Mouse (Mus musculus) lung, adult 2 months (tissue): ENCODE results near the gene Anxa8.

ENCODE experiments used
- CTCF ChIP-seq: fragments of 200-500 bp; IDR thresholded peaks from 2 replicates; pipeline ENCODE4 v1.5.1; 2011; ENCODE audit warnings: mild to moderate bottlenecking, low read length, control low read depth; ENCODE audit not compliant: insufficient read depth
- POLR2A ChIP-seq: fragments of 200-500 bp; IDR thresholded peaks from 2 replicates; pipeline ENCODE4 v1.6.1; 2011; ENCODE audit warnings: low read depth, mild to moderate bottlenecking, control low read depth, low read length, borderline replicate concordance; ENCODE audit errors: extremely low read depth

GRCm38 (mm10) chr14:34114311-34114710 is 28.5 kb downstream of the Anxa8 start:
- no peak for TF ChIP-seq POLR2A
- no peak for TF ChIP-seq CTCF
